Mouse (Mus musculus): ENCODE results near the gene Lrrc63. TPM values are rescaled to one million over a fixed set of nuclear protein-coding genes. Genes with fewer than 3 reads are reported as not detected.

Gene Lrrc63
- total RNA-seq (2014; rRNA removed) (not detected in 2 replicates), polyA plus RNA-seq (2015; fragmentation: Nextera tagmentation; extraction: Ambion mirVana) (0.09 TPM in 1 of 2 replicates, not detected in the other)

GRCm38 (mm10) chr14:75130501-75131318 is at the start of gene Lrrc63, which contains the start of gene Lcp1:
Gene Lrrc63 (minus strand): TSS chr14:75130881.
Gene Lcp1 (plus strand): TSS chr14:75131101.
- Histone ChIP-seq H3K27ac (peak within 1 kb of the TSS; percentile 59; the same call in 1 of the 2 replicates), H3K4me2 (ENCODE audit: low read depth, low read length) (peak within 1 kb of the TSS; percentile 82), H3K36me3 (ENCODE audit: insufficient read depth, low read length) (no peaks in the 10 kb centered on the region), H3K4me3 (ENCODE audit: low read length) (peak within 1 kb of the TSS; percentile 60), H3K9ac (replicated peaks; ENCODE audit: low read length) (peak within 1 kb of the TSS; percentile 54), H3K27me3 (ENCODE audit: insufficient read depth, low read length) (no peaks in the 10 kb centered on the region), H3K9me3 (ENCODE audit: low read length) (no peaks in the 10 kb centered on the region), H3K4me1 (ENCODE audit: insufficient read depth, low read length) (no peaks in the 10 kb centered on the region)
- DNase-seq (ENCODE audit: low spot score) = peak; percentile 84
- TF ChIP-seq CTCF (IDR thresholded peaks at IDR 0.05; ENCODE audit: low read depth) = no peak
- WGBS = under 1% methylated on average over 41 of the region's 42 CpGs
- peak; percentile 92 for ATAC-seq

GRCm38 (mm10) chr14:75179255-75179963 is 48.7 kb upstream of the Lrrc63 start:
- Histone ChIP-seq H3K36me3 (ENCODE audit: insufficient read depth, low read length) (no peaks in the 10 kb centered on the region), H3K4me2 (ENCODE audit: low read depth, low read length) (no peak overlapping the region), H3K9ac (replicated peaks; ENCODE audit: low read length) (no peak overlapping the region), H3K27ac (no peak overlapping the region), H3K4me3 (ENCODE audit: low read length) (no peak overlapping the region), H3K27me3 (ENCODE audit: insufficient read depth, low read length) (no peaks in the 10 kb centered on the region), H3K9me3 (ENCODE audit: low read length) (no peaks in the 10 kb centered on the region), H3K4me1 (ENCODE audit: insufficient read depth, low read length) (no peaks in the 10 kb centered on the region)
- ATAC-seq = no peak
- no peak for TF ChIP-seq CTCF (IDR thresholded peaks at IDR 0.05; ENCODE audit: low read depth)
- DNase-seq (ENCODE audit: low spot score) = no peak
- WGBS = 85% methylated on average over 20 of the region's 20 CpGs

DNA sequence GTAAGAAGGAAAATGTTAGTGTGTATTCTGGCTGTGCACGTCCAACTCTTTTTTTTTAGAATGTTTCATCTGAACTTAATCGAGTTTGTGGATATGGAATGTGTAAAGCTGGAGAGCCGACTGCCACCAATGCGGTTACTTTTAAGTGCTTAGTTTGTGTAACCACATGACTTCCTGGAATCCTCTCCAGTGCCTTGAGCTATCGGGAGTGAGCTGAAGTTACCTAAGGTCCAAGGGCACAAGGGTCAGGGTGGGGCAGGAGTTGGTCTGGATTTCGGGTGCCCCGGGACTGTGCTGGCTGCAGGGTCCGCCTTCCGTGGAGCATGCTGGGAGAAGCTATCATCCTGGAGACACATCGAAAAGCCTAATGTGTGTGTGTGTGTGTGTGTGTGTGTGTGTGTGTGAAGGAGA is 48.1 kb upstream of the Lrrc63 start:
- no peak overlapping the region for H3K4me2 ChIP-seq (ENCODE audit: low read depth, low read length)
- no peak for TF ChIP-seq CTCF (IDR thresholded peaks at IDR 0.05; ENCODE audit: low read depth)
- no peak overlapping the region for H3K4me3 ChIP-seq (ENCODE audit: low read length)
- H3K9ac ChIP-seq (replicated peaks; ENCODE audit: low read length) = no peak overlapping the region
- no peaks in the 10 kb centered on the region for H3K27me3 ChIP-seq (ENCODE audit: insufficient read depth, low read length)
- no peaks in the 10 kb centered on the region for H3K9me3 ChIP-seq (ENCODE audit: low read length)
- no peaks in the 10 kb centered on the region for H3K4me1 ChIP-seq (ENCODE audit: insufficient read depth, low read length)
- ATAC-seq = no peak
- WGBS = 90% methylated on average over 10 of the region's 10 CpGs
- no peak for DNase-seq (ENCODE audit: low spot score)
- H3K36me3 ChIP-seq (ENCODE audit: insufficient read depth, low read length) = no peaks in the 10 kb centered on the region
- H3K27ac ChIP-seq = no peak overlapping the region

DNA sequence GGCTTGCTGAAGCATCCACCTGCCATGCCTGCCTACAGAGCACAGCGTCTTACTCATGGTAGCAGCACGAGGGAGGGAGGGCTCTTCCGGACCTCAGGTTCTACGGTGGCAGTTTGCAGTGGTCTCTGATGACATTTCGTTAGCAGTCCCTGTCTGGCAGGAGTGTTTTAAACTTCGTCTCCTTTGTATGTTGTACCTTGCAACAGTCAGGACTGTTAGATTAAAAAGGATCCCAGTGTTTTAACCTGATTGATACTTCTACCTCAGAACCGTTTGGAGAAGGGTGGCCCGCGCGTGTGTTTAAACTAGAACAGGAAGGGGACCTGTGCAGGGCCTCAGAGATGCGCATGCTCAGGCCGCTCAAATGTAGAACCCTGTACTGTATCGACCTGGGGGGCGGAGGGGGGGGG is 47.7 kb upstream of the Lrrc63 start:
- H3K4me3 ChIP-seq (ENCODE audit: low read length) = no peak overlapping the region
- TF ChIP-seq CTCF (IDR thresholded peaks at IDR 0.05; ENCODE audit: low read depth) = no peak
- no peaks in the 10 kb centered on the region for H3K4me1 ChIP-seq (ENCODE audit: insufficient read depth, low read length)
- no peaks in the 10 kb centered on the region for H3K9me3 ChIP-seq (ENCODE audit: low read length)
- DNase-seq (ENCODE audit: low spot score) = no peak
- no peaks in the 10 kb centered on the region for H3K27me3 ChIP-seq (ENCODE audit: insufficient read depth, low read length)
- H3K36me3 ChIP-seq (ENCODE audit: insufficient read depth, low read length) = no peaks in the 10 kb centered on the region
- 82% methylated on average over 14 of the region's 14 CpGs for WGBS
- no peak overlapping the region for H3K4me2 ChIP-seq (ENCODE audit: low read depth, low read length)
- no peak for ATAC-seq
- no peak overlapping the region for H3K9ac ChIP-seq (replicated peaks; ENCODE audit: low read length)
- no peak overlapping the region for H3K27ac ChIP-seq

GRCm38 (mm10) chr14:75177400-75177799 is 46.7 kb upstream of the Lrrc63 start:
- Histone ChIP-seq H3K27me3 (ENCODE audit: insufficient read depth, low read length) (no peaks in the 10 kb centered on the region), H3K4me3 (ENCODE audit: low read length) (no peak overlapping the region), H3K9me3 (ENCODE audit: low read length) (no peaks in the 10 kb centered on the region), H3K4me1 (ENCODE audit: insufficient read depth, low read length) (no peaks in the 10 kb centered on the region), H3K27ac (no peak overlapping the region), H3K4me2 (ENCODE audit: low read depth, low read length) (no peak overlapping the region), H3K9ac (replicated peaks; ENCODE audit: low read length) (no peak overlapping the region), H3K36me3 (ENCODE audit: insufficient read depth, low read length) (no peaks in the 10 kb centered on the region)
- no peak for DNase-seq (ENCODE audit: low spot score)
- TF ChIP-seq CTCF (IDR thresholded peaks at IDR 0.05; ENCODE audit: low read depth) = no peak
- no peak for ATAC-seq
- WGBS = 70% methylated on average over 3 of the region's 3 CpGs

GRCm38 (mm10) chr14:75176425-75177045 is 45.9 kb upstream of the Lrrc63 start:
- no peak overlapping the region for H3K9ac ChIP-seq (replicated peaks; ENCODE audit: low read length)
- 71% methylated on average over 4 of the region's 4 CpGs for WGBS
- no peak overlapping the region for H3K27ac ChIP-seq
- no peak overlapping the region for H3K4me3 ChIP-seq (ENCODE audit: low read length)
- no peaks in the 10 kb centered on the region for H3K9me3 ChIP-seq (ENCODE audit: low read length)
- H3K36me3 ChIP-seq (ENCODE audit: insufficient read depth, low read length) = no peaks in the 10 kb centered on the region
- no peaks in the 10 kb centered on the region for H3K4me1 ChIP-seq (ENCODE audit: insufficient read depth, low read length)
- no peak overlapping the region for H3K4me2 ChIP-seq (ENCODE audit: low read depth, low read length)
- no peak for ATAC-seq
- no peak for TF ChIP-seq CTCF (IDR thresholded peaks at IDR 0.05; ENCODE audit: low read depth)
- no peak for DNase-seq (ENCODE audit: low spot score)
- H3K27me3 ChIP-seq (ENCODE audit: insufficient read depth, low read length) = no peaks in the 10 kb centered on the region

Measured in hindbrain, postnatal 0 days (tissue).